Mouse (Mus musculus) neutrophil, adult 59 days (primary cell): ENCODE measurements around the gene Drd2. TPM values are rescaled to one million over a fixed set of nuclear protein-coding genes. Genes with fewer than 3 reads are reported as not detected.

Experiments
- total RNA-seq, 2 experiments: library from RNA; stranded (reverse); gene quantifications; 1 replicate in 1 of 2; 2 replicates in 1 of 2; pipeline ENCODE4 v1.2.4; 2023

The Drd2 gene
- not detected for total RNA-seq

DNA sequence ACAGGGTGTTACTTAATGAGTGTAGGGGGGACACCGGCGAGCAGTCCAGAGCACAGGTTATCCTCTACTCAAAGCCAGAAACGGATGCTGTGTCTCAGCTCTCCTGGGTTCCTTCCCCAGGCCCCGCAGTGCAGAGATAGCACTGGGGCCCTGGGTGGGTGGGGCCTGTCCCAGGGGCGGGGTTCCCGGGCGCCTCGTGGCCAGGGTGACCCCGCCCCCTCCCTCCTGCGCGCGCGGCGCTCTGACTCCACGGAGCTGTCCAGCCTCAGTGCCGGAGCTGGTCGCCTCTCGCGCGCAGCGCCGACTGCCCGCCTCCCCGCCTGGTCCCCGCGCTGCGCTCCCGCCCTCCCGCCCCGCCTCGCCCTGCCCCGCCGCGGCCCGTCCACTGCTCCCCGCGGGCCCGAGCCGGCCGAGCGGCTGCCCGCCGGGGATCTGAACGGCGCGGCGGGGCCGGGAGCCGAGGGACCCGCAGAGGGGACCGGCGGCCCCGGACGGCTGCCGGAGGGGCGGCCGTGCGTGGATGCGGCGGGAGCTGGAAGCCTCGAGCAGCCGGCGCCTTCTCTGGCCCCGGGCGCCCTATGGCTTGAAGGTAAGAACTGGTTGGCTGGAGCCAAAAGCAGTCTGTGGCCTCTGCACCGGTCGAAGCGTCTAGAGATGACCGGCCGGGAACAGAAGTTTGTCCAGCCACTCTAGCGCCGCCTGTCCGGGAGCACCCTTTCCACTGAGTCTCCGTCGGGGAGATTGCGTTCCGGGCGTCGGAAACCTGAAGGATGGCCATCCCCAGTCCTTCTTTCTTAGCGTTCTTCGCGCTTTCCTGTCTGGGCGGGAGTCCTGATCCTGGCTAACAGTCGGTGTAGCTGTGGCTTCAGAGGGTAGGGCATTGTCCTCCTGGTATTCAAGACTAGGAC is at the start of gene Drd2:
TSS of gene Drd2 (plus strand) at position 492 of the 908 bp plus-strand sequence.

DNA sequence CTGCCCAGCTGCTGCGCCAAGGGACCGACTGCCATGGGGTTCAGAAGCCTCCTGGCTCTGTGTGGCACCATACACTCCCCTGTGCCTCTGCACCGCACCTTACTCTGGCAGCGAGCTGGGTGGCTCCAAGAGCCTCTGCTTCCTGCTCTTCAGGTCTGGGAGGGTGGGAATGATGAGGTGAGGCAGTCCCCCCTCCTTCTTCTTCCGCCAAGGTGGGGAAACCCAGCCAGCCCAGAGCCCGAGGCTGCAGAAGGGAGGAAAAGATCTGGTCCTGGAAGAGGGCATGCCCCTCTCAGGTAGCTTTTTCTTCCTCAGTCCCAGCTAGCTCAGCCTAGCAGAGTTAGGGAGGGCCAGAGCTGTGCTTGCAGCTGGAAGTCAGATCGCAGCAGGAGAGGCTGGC is 86.5 kb downstream of the Drd2 start, which contains the start of gene Ankk1:
TSS of gene Ankk1 (minus strand) at position 101 of the 400 bp plus-strand sequence.

Other genes starting within 250 kb of the Drd2 start
- not detected for gene Gm4894, start 90.1 kb upstream of the Drd2 start, total RNA-seq
- not detected for gene Ankk1, start 86.4 kb downstream of the Drd2 start, total RNA-seq
- under 1 TPM; 0.51 to 0.89 TPM for gene Ttc12, start 145.6 kb downstream of the Drd2 start, total RNA-seq